Mouse (Mus musculus) myocyte (in vitro differentiated cells): Measurements from ENCODE around the gene Olfr370. TPM values are rescaled to one million over a fixed set of nuclear protein-coding genes. Genes with fewer than 3 reads are reported as not detected.

ENCODE experiments used
- H3K27me3 ChIP-seq: one replicate; pipeline ENCODE4 v1.6.1; 2011; ENCODE audit not compliant: control insufficient read depth, insufficient read depth, insufficient read length
- H3K36me3 ChIP-seq: one replicate; pipeline ENCODE4 v1.6.1; 2011; ENCODE audit not compliant: control insufficient read depth, insufficient read depth
- H3K4me2 ChIP-seq: one replicate; pipeline ENCODE4 v1.6.1; 2011; ENCODE audit warnings: low read depth, control low read depth
- H3K4me3 ChIP-seq: one replicate; pipeline ENCODE4 v1.5.1; 2011; ENCODE audit warnings: mild to moderate bottlenecking, control low read depth, moderate library complexity
- H3K79me2 ChIP-seq: one replicate; pipeline ENCODE4 v1.6.1; 2011; ENCODE audit not compliant: control insufficient read depth, insufficient read depth
- H3ac ChIP-seq: one replicate; pipeline ENCODE4 v1.6.1; 2011; ENCODE audit not compliant: control insufficient read depth, insufficient read length
- CEBPB ChIP-seq: IDR thresholded peaks from 2 replicates; pipeline ENCODE4 v1.6.1; 2011; ENCODE audit warnings: mild to moderate bottlenecking, moderate library complexity; ENCODE audit not compliant: poor library complexity, insufficient read depth, severe bottlenecking
- E2F4 ChIP-seq: IDR thresholded peaks from one replicate; pipeline ENCODE4 v1.6.1; 2011; ENCODE audit warnings: mild to moderate bottlenecking, control low read depth, moderate library complexity; ENCODE audit not compliant: insufficient read depth
- MAX ChIP-seq: IDR thresholded peaks from one replicate; pipeline ENCODE4 v1.6.1; 2011; ENCODE audit warnings: low read depth, mild to moderate bottlenecking, control low read depth
- MYOD1 ChIP-seq, 3 experiments: IDR thresholded peaks; one replicate each; pipeline ENCODE4 v1.6.1; 2011; ENCODE audit warnings: control low read depth in 2 of 3, low read depth in 2 of 3, mild to moderate bottlenecking in 2 of 3, moderate library complexity in 1 of 3; ENCODE audit not compliant: insufficient read length in 2 of 3, control insufficient read depth in 1 of 3
- MYOG ChIP-seq, 3 experiments: IDR thresholded peaks; one replicate each; pipeline ENCODE4 v1.6.1; 2011; ENCODE audit warnings: control low read depth in 2 of 3, low read depth in 2 of 3, mild to moderate bottlenecking in 2 of 3; ENCODE audit not compliant: insufficient read length in 2 of 3, control insufficient read depth in 1 of 3, insufficient read depth in 1 of 3
- POLR2A ChIP-seq: IDR thresholded peaks from one replicate; pipeline ENCODE4 v1.6.1; 2011; ENCODE audit warnings: low read depth, mild to moderate bottlenecking, control low read depth, moderate library complexity; ENCODE audit not compliant: insufficient read length
- POLR2AphosphoS2 ChIP-seq: IDR thresholded peaks from one replicate; pipeline ENCODE4 v1.6.1; 2011; ENCODE audit warnings: low read depth, control low read depth; ENCODE audit not compliant: insufficient read length
- REST ChIP-seq: IDR thresholded peaks from one replicate; pipeline ENCODE4 v1.6.1; 2011; ENCODE audit warnings: mild to moderate bottlenecking, control low read depth, moderate library complexity; ENCODE audit not compliant: insufficient read depth, insufficient read length
- SRF ChIP-seq: IDR thresholded peaks from one replicate; pipeline ENCODE4 v1.6.1; 2011; ENCODE audit warnings: low read depth; ENCODE audit not compliant: control insufficient read depth, insufficient read length
- TCF12 ChIP-seq: IDR thresholded peaks from one replicate; pipeline ENCODE4 v1.6.1; 2011; ENCODE audit warnings: mild to moderate bottlenecking, control low read depth; ENCODE audit not compliant: poor library complexity, insufficient read depth, severe bottlenecking
- TCF3 ChIP-seq: IDR thresholded peaks from one replicate; pipeline ENCODE4 v1.6.1; 2011; ENCODE audit warnings: low read depth, control low read depth; ENCODE audit not compliant: insufficient read length
- USF1 ChIP-seq: IDR thresholded peaks from one replicate; pipeline ENCODE4 v1.6.1; 2011; ENCODE audit warnings: low read depth, mild to moderate bottlenecking, control low read depth, moderate library complexity
- polyA plus RNA-seq: library from polyadenylated mRNA; unstranded; fragments of >200 nt; fragmentation: generic; extraction: Trizol; gene quantifications from one replicate; pipeline ENCODE4 v1.2.1, GENCODE M21; 2012; ENCODE audit warnings: missing spikeins

The Olfr370 gene
- polyA plus RNA-seq, 1 experiment: not detected

DNA sequence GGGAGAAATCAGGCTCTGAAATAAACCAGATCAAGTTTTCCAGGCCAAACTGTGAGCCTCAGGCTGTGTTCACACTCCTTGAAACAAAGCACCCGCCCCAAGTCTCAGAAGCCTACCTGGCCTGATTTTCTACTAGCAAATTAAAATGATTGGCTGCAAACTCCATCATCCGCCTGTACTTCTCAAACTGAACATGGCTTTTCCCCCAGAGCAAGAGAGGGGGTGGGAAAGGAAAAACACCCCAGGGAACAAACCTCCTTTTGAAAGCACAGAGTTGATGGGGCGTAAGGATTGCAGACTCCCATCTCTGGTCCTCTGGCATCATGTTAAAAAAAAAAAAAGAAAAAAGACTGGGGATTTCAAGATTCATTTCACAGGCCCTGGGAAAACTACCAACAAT lies 57.1 kb downstream of the Olfr370 start:
- Histone ChIP-seq H3K27me3 (no peaks in the 10 kb centered on the region), H3K36me3 (peaks cover 3% of the 10 kb centered on the region), H3ac (no peak overlapping the region), H3K4me3 (peak overlapping the region; percentile 72), H3K79me2 (peaks cover 60% of the 10 kb centered on the region), H3K4me2 (peak overlapping the region; percentile 76)
- TF ChIP-seq E2F4 (no peak), MYOG (IDR thresholded peaks at IDR 0.05; ENCODE audit: control insufficient read depth in 1 of 3, insufficient read depth in 1 of 3, insufficient read length in 2 of 3, low read depth in 2 of 3) (no peak), REST (no peak), MYOD1 (IDR thresholded peaks at IDR 0.05; ENCODE audit: control insufficient read depth in 1 of 3, insufficient read length in 2 of 3, low read depth in 2 of 3) (no peak), SRF (no peak), POLR2A (no peak), POLR2AphosphoS2 (no peak), TCF3 (no peak), CEBPB (no peak), USF1 (no peak), TCF12 (no peak), MAX (no peak)

DNA sequence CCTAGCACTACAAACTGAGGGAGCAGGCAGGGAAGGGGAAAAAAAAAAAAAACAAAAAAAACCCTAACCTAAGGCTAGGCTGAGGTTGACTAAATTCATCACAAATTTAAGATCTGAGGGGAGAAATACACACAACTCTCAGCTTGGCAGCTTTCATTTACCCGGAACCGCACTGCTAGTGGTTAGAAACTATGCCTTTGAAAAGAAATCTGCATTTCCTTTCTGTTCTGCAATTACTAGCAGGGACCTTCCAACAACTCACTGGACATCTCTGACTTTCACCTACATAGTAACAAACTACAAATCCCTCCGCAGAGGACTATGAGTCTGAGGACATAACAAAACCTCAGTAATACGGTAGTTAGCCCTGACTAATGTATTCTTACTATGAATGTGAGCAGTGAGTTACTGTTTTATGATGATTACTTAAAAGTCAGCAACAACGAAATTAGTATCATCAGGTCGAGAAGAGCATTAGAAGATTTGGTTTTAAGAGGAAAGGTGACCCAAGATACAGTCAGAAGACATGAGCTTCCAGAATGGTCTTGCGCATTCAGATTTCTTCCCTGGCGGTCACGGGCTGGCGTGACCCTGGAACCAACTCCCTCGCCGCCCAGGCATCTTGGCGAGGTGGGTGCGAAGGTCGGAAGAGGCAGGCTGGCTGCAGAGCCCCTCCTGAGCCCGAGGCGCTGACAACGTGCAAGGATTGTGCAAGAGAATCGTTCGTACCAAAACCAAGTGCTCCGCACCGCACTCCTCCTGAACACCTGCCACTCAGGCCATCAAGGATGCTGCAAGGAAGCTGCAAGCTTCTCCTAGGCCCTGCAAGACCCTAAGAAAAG lies 58.0 kb downstream of the Olfr370 start:
- Histone ChIP-seq H3K4me2 (peak overlapping the region; percentile 76), H3K79me2 (peaks cover 52% of the 10 kb centered on the region), H3K36me3 (peaks cover 3% of the 10 kb centered on the region), H3K4me3 (peak overlapping the region; percentile 72), H3ac (no peak overlapping the region), H3K27me3 (no peaks in the 10 kb centered on the region)
- TF ChIP-seq TCF12 (no peak), CEBPB (peak; percentile 34; the same call in 1 of the 2 replicates), POLR2AphosphoS2 (no peak), SRF (no peak)

DNA sequence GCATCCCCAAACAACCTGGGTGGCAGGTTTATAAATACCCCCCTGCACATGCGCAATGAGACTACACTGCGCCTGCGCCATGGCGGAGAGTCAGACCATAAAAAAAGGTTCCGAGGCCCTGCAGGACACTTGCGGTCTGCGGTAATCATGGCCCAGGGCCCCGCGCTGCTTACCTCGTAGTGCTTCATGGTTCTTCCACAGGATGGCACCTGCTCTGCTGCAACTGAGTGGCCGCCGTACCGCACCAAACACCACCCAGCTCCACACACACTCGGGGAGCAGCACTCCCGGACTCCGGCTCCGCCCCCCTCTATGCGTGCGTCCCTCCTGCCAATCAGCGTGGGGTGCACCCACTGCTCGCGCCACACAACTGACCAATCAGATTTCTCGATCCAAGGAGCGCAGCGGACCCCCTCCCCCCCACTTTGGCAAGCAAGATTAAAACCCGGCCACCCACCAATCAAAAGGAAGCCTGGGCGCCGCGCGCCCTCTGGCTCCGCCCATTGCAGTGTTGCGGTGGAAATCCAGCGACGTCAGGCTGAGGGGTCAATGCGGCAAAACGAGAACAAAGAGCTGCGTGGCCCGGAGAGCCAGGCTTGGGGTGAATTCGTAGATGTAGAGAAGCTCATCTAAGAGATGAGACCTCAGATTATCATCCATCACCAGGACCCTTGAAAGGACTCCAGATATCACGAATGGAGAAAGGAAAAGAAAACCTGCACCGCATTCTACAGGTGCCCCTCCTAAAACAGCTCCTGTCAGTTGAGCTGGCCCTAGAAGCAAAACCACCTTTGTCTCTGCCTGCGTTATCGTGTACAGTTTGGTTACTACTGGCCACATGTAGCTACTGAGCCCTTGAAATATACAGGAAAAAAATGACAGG lies 58.8 kb downstream of the Olfr370 start:
- Histone ChIP-seq H3K36me3 (peaks cover 3% of the 10 kb centered on the region), H3K4me2 (peak overlapping the region; percentile 97), H3ac (no peak overlapping the region), H3K4me3 (peak overlapping the region; percentile 72), H3K79me2 (peaks cover 43% of the 10 kb centered on the region), H3K27me3 (no peaks in the 10 kb centered on the region)
- TF ChIP-seq POLR2A: peak; percentile 58
- TF ChIP-seq POLR2AphosphoS2: peak; percentile 82
- no peak for TF ChIP-seq TCF12

Other genes starting within 250 kb of the Olfr370 start
- gene Ucp1, start 245.4 kb upstream of the Olfr370 start, polyA plus RNA-seq: not detected
- 4.0 TPM for gene Elmod2, start 203.3 kb upstream of the Olfr370 start, polyA plus RNA-seq
- gene Mgat4d, start 187.3 kb upstream of the Olfr370 start, polyA plus RNA-seq: not detected
- gene Clgn, start 145.9 kb upstream of the Olfr370 start, polyA plus RNA-seq: not detected
- 22.4 TPM for gene Scoc, start 77.4 kb upstream of the Olfr370 start, polyA plus RNA-seq
- 421 TPM for gene Ndufb7, start 30.9 kb downstream of the Olfr370 start, polyA plus RNA-seq
- gene Tecr, start 72.2 kb downstream of the Olfr370 start, polyA plus RNA-seq: 459 TPM
- 17.7 TPM for gene Dnajb1, start 72.4 kb downstream of the Olfr370 start, polyA plus RNA-seq
- gene Gipc1, start 116.9 kb downstream of the Olfr370 start, polyA plus RNA-seq: 85.5 TPM
- 0.78 TPM for gene Ptger1, start 130.9 kb downstream of the Olfr370 start, polyA plus RNA-seq
- 34.1 TPM for gene Pkn1, start 163.4 kb downstream of the Olfr370 start, polyA plus RNA-seq
- gene Ddx39, start 179.4 kb downstream of the Olfr370 start, polyA plus RNA-seq: 113 TPM
- 137 TPM for gene Adgre5, start 205.5 kb downstream of the Olfr370 start, polyA plus RNA-seq